Mouse (Mus musculus): ENCODE measurements around the gene Nkap.

- no peak for TF ChIP-seq POLR2A (IDR thresholded peaks at IDR 0.05; ENCODE audit: borderline replicate concordance, extremely low read depth, low read depth, low read length)
- TF ChIP-seq CTCF (IDR thresholded peaks at IDR 0.05; ENCODE audit: insufficient read depth, low read length), result no peak
Measured at GRCm38 (mm10) chrX:37120212-37120611, 6.4 kb upstream of the Nkap start.

All from lung, adult 2 months (tissue).